Mouse (Mus musculus) C2C12 (cell line): ENCODE measurements around the gene Apoc1. TPM values are rescaled to one million over a fixed set of nuclear protein-coding genes. Genes with fewer than 3 reads are reported as not detected.

ENCODE experiments used
- H3K27me3 ChIP-seq: one replicate; pipeline ENCODE4 v1.6.1; 2011; ENCODE audit not compliant: control insufficient read depth, insufficient read depth, insufficient read length
- H3K36me3 ChIP-seq: one replicate; pipeline ENCODE4 v1.6.1; 2011; ENCODE audit not compliant: control insufficient read depth, insufficient read depth
- H3K4me3 ChIP-seq: one replicate; pipeline ENCODE4 v1.5.1; 2011; ENCODE audit warnings: mild to moderate bottlenecking, control low read depth; ENCODE audit not compliant: poor library complexity, insufficient read depth, severe bottlenecking
- H3K79me2 ChIP-seq: one replicate; pipeline ENCODE4 v1.6.1; 2011; ENCODE audit not compliant: control insufficient read depth, insufficient read depth
- H3K79me3 ChIP-seq: one replicate; pipeline ENCODE4 v1.6.1; 2011; ENCODE audit warnings: low read depth, control low read depth
- H3ac ChIP-seq: one replicate; pipeline ENCODE3; 2011; ENCODE audit warnings: low read depth; ENCODE audit not compliant: control insufficient read depth, insufficient read length
- CEBPB ChIP-seq: IDR thresholded peaks from one replicate; pipeline ENCODE4 v1.6.1; 2011; ENCODE audit warnings: low read depth, mild to moderate bottlenecking, control low read depth, moderate library complexity
- CTCF ChIP-seq: IDR thresholded peaks from one replicate; pipeline ENCODE4 v1.5.1; 2011; ENCODE audit not compliant: control insufficient read depth, insufficient read depth, insufficient read length
- FOSL1 ChIP-seq: IDR thresholded peaks from one replicate; pipeline ENCODE4 v1.8.0; 2011; ENCODE audit warnings: mild to moderate bottlenecking, low read length; ENCODE audit not compliant: poor library complexity, insufficient read depth, severe bottlenecking
- MAX ChIP-seq: IDR thresholded peaks from one replicate; pipeline ENCODE4 v1.6.1; 2011; ENCODE audit warnings: mild to moderate bottlenecking, control low read depth
- MYOD1 ChIP-seq: IDR thresholded peaks from one replicate; pipeline ENCODE4 v1.6.1; 2011; ENCODE audit warnings: low read depth; ENCODE audit not compliant: control insufficient read depth, insufficient read length
- MYOG ChIP-seq: IDR thresholded peaks from one replicate; pipeline ENCODE4 v1.6.1; 2011; ENCODE audit not compliant: control insufficient read depth, insufficient read length; ENCODE audit errors: extremely low read depth
- USF1 ChIP-seq: IDR thresholded peaks from one replicate; pipeline ENCODE4 v1.6.1; 2011; ENCODE audit warnings: low read depth, mild to moderate bottlenecking, control low read depth, moderate library complexity
- polyA plus RNA-seq: library from polyadenylated mRNA; unstranded; fragments of >200 nt; fragmentation: generic; extraction: Trizol; gene quantifications from one replicate; pipeline ENCODE4 v1.2.1, GENCODE M21; 2012; ENCODE audit warnings: missing spikeins

Gene Apoc1
- polyA plus RNA-seq, 1 experiment, result not detected

DNA sequence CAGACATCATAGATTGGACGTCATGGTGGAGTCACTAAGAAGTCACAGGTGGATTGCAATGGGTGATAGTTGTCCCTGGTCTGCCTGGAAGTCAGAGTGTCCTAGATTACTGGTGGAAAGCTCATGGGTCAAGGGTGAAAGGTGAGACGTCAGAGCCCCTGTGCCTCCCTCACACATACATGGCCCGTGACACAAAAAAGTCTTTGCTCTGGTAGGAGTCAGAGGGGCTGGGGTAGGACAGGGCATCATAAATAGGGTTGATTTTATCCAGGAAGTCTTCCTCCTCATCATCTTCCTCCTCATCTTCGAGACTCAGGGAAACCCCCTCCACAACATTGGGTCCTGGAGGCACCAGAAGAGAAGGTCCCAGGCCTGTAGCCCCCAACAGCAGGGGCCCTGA lies 24.9 kb upstream of the Apoc1 start:
- Histone ChIP-seq H3K4me3 (no peak overlapping the region), H3ac (no peak overlapping the region), H3K79me2 (peaks cover 28% of the 10 kb centered on the region), H3K27me3 (no peaks in the 10 kb centered on the region), H3K36me3 (peaks cover 13% of the 10 kb centered on the region), H3K79me3 (peaks cover 21% of the 10 kb centered on the region)
- TF ChIP-seq MAX (no peak), CTCF (no peak), FOSL1 (no peak), MYOD1 (no peak), USF1 (no peak), MYOG (no peak), CEBPB (no peak)

GRCm38 (mm10) chr7:19716822-19717221 lies 24.4 kb upstream of the Apoc1 start:
- peaks cover 18% of the 10 kb centered on the region for H3K36me3 ChIP-seq
- no peaks in the 10 kb centered on the region for H3K27me3 ChIP-seq
- peak overlapping the region; percentile 52 for H3ac ChIP-seq
- peaks cover 25% of the 10 kb centered on the region for H3K79me3 ChIP-seq
- no peak for TF ChIP-seq MYOD1
- no peak overlapping the region for H3K4me3 ChIP-seq
- H3K79me2 ChIP-seq, result peaks cover 33% of the 10 kb centered on the region

DNA sequence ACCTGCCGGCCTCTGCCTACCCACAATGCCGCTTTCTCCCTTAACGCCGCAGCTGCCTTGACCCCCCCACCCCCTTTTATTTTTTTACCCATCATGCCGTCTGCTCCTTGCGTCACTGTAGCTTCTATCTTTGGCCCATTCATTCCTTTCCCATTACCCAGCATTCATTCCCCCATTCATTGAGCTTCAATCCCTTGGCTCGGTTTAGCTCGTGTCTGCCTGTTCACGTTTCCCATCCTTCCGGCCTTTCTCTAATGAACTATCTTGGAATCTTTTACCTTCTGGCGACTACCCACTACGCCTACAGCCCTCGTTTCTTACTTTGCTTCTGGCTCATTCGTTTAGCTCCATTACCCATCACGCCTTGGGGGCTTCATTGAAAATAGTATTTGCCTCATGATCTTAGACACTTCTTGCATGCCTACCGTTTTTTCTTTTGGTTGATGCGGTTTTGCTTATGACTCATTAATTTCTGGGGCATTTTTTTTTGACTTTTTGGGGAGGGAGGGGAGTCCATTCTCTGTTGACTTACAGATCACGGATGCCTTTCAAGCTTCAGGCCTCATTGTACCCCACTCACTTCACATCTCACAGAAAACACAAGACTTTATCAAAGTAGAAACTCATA lies 23.7 kb upstream of the Apoc1 start:
- H3K79me2 ChIP-seq, result peaks cover 40% of the 10 kb centered on the region
- peak overlapping the region; percentile 48 for H3ac ChIP-seq
- TF ChIP-seq USF1 (no peak), MYOD1 (no peak), MAX (no peak), MYOG (no peak), CTCF (no peak), CEBPB (peak; percentile 66), FOSL1 (no peak)
- H3K4me3 ChIP-seq, result no peak overlapping the region
- H3K27me3 ChIP-seq, result no peaks in the 10 kb centered on the region
- peaks cover 25% of the 10 kb centered on the region for H3K36me3 ChIP-seq
- H3K79me3 ChIP-seq, result peaks cover 26% of the 10 kb centered on the region

- Histone ChIP-seq H3ac (peak within 1 kb of the TSS; percentile 98), H3K27me3 (no peaks in the 10 kb centered on the region), H3K36me3 (peaks cover 26% of the 10 kb centered on the region), H3K79me3 (peaks cover 26% of the 10 kb centered on the region), H3K4me3 (peak within 1 kb of the TSS; percentile 78), H3K79me2 (peaks cover 40% of the 10 kb centered on the region)
- no peak for TF ChIP-seq CTCF
Measured at GRCm38 (mm10) chr7:19715239-19716054, 23.0 kb upstream of the Apoc1 start, which contains the start of gene Tomm40. Gene Tomm40, minus strand, starts transcription at chr7:19715438.

DNA sequence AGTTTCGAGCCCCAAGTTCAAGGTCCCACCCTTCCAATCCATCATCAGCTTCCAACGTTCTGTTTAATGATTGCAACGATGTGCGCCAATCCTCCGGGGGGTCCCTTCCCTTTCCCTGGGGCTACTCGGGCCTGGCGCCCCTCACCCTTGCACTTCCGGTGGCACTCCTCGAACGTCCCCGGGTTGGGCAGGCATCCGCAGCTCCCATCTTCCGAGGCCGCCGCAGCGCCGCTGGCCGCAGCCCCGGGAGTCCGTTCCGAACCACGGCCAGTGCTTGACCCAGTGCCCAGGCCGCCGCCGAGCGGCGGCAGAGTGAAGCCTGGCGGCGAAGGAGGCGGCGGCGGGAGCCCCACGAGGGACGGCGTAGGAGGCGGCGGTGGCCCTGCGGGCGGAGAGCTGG lies 22.4 kb upstream of the Apoc1 start:
- peak overlapping the region; percentile 78 for H3K4me3 ChIP-seq
- H3K79me3 ChIP-seq, result peaks cover 26% of the 10 kb centered on the region
- H3ac ChIP-seq, result peak overlapping the region; percentile 98
- H3K27me3 ChIP-seq, result no peaks in the 10 kb centered on the region
- H3K79me2 ChIP-seq, result peaks cover 40% of the 10 kb centered on the region
- H3K36me3 ChIP-seq, result peaks cover 30% of the 10 kb centered on the region
- TF ChIP-seq MAX (no peak), MYOG (no peak), CTCF (no peak), USF1 (no peak), MYOD1 (no peak), FOSL1 (no peak), CEBPB (no peak)

DNA sequence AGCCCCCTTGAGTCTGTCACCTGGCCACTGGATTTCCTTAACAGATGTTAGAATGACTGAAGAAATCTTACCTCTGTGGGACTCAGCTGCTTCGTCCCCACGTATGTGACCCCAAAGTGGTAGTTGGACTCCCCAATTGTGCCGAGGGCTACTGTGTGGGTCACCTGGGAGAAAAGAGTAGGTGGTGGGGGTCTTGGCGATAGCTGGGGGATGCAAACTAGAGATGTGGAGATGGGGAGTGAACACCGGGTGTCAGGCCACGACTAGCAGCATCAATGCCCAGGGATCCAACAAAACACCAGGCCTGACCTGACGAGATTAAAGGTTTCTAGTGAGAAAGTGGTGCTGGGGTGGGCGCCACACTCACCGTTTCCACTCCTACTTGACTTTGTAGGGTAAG lies 21.1 kb upstream of the Apoc1 start:
- H3K4me3 ChIP-seq, result no peak overlapping the region
- H3K36me3 ChIP-seq, result peaks cover 40% of the 10 kb centered on the region
- H3K27me3 ChIP-seq, result no peaks in the 10 kb centered on the region
- H3K79me2 ChIP-seq, result peaks cover 46% of the 10 kb centered on the region
- H3K79me3 ChIP-seq, result peaks cover 26% of the 10 kb centered on the region
- H3ac ChIP-seq, result no peak overlapping the region
- TF ChIP-seq CEBPB, result no peak
- no peak for TF ChIP-seq USF1
- no peak for TF ChIP-seq MYOD1
- no peak for TF ChIP-seq MAX
